Mouse (Mus musculus) embryonic facial prominence, embryonic 15.5 days (tissue): ENCODE data around the gene Magi1. TPM values are rescaled to one million over a fixed set of nuclear protein-coding genes. Genes with fewer than 3 reads are reported as not detected.

Experiments
- ATAC-seq: fragments of 200-750 bp; cut with Nextera tagmentation; 2 replicates; pipeline ENCODE4 v1.8.0; 2017; ENCODE audit warnings: low read depth, moderate TSS enrichment; ENCODE audit not compliant: insufficient number of reproducible peaks, low FRiP score, low TSS enrichment
- H3K27ac ChIP-seq: fragments of 300-500 bp; sonication (generic); replicated peaks from 2 replicates; pipeline ENCODE4 v1.5.1; 2015; ENCODE audit warnings: mild to moderate bottlenecking, inconsistent platforms
- H3K27me3 ChIP-seq: fragments of 300-500 bp; sonication (generic); 2 replicates; pipeline ENCODE4 v1.6.1; 2015; ENCODE audit warnings: inconsistent platforms
- H3K36me3 ChIP-seq: fragments of 300-500 bp; sonication (generic); 2 replicates; pipeline ENCODE4 v1.6.1; 2015; ENCODE audit warnings: mild to moderate bottlenecking, inconsistent platforms
- H3K4me1 ChIP-seq: fragments of 300-500 bp; sonication (generic); 2 replicates; pipeline ENCODE4 v1.6.1; 2015; ENCODE audit warnings: inconsistent platforms
- H3K4me2 ChIP-seq: fragments of 300-500 bp; sonication (generic); replicated peaks from 2 replicates; pipeline ENCODE4 v1.6.1; 2015; ENCODE audit warnings: mild to moderate bottlenecking, inconsistent platforms
- H3K4me3 ChIP-seq: fragments of 300-500 bp; sonication (generic); replicated peaks from 2 replicates; pipeline ENCODE4 v1.5.1; 2015; ENCODE audit warnings: mild to moderate bottlenecking, inconsistent platforms
- H3K9ac ChIP-seq: fragments of 300-500 bp; sonication (generic); 2 replicates; pipeline ENCODE4 v1.6.1; 2015; ENCODE audit warnings: inconsistent platforms
- H3K9me3 ChIP-seq: fragments of 300-500 bp; sonication (generic); replicated peaks from 2 replicates; pipeline ENCODE4 v1.6.1; 2016; ENCODE audit warnings: inconsistent platforms
- WGBS: fragments of 180-500 bp; shearing (Covaris S2); methylation state at CpG from one replicate; pipeline ENCODE4 v1.1.7; 2015; 5-methylcytosine and 5-hydroxymethylcytosine counted together
- polyA plus RNA-seq: library from polyadenylated mRNA; unstranded; fragments of >200 nt; fragmentation: Nextera tagmentation; extraction: Ambion mirVana; gene quantifications from 2 replicates; pipeline ENCODE4 v1.2.1, GENCODE M21; 2015

Magi1 gene
- polyA plus RNA-seq, 1 experiment from 2014 or later = 8.3 TPM

DNA sequence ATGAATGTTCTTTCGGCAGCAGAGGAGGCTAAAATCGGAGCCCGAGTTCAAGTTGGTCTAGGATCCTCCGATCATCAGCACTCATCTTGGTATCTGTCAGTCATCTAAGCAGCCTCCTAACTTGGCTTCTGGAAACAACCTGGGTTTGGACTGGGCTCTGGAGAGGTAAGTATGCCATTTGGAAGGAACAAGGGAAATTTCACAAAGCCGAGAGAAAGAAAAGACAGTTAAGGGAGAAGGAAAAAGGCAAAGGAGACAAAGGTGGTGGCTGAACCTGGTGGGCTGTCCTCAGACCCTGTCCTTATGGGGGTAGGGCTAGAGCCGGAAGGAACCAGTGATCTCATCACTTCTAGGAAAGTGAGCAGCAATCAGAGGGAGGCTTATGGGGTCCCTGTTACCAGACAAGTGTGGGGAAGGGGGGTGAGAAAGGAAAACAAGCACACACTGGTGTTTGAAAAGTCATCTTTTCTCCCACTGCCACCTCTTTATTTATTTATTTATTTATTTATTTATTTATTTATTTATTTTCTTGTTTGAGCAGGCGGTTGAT, 565.8 kb downstream of the Magi1 start:
- peaks cover 16% of the 10 kb centered on the region for H3K4me1 ChIP-seq
- H3K27ac ChIP-seq = no peak overlapping the region
- ATAC-seq = no peak
- H3K4me2 ChIP-seq = no peak overlapping the region
- H3K9ac ChIP-seq = no peak overlapping the region
- WGBS = 42% methylated on average over 7 of the region's 7 CpGs
- no peaks in the 10 kb centered on the region for H3K9me3 ChIP-seq
- H3K4me3 ChIP-seq = no peak overlapping the region
- no peaks in the 10 kb centered on the region for H3K36me3 ChIP-seq
- H3K27me3 ChIP-seq = peaks cover 7% of the 10 kb centered on the region; the same call in 1 of the 2 replicates

DNA sequence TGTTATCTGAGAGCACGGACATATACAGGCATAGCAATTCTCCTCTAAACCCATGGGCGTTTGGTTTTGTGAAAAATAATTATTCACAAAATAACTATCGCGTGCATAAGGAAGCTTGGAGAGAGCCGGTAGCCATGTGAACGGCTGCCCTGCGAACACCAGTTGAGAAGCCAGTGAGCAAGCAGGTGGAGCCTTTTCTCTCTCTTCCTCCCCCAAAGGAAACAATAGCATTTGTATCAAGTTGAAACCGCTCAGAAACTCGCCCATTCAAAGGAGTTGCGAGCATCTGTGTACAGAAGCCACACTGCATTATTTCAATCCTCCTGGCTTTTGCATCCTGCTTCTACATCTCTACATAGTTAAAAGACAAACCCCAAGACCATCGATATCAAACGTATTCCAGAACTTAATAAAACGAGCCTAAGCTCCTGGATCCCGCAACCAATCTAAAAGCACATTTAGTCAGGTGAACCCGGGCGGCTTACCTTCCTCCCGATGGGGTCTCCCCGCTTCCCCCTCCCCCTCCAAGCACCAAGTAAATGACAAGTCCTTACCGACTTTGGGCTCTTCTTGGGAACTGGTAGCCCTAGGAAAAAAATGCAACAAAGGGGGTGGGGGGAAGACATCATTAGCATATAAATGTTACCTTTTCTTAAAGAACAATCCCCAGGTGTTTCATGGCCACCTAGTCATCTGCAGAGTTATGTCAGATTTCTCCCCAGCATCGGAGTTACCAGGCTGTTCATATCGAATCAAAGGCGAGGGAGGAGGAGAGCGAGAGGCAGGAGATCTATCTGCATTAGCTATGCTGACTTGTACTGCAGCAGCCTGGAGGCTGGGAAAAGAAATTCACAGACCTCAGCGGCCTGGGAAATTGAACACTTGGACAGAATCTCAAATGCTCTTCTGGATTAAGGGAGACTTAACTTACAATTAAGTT, 566.8 kb downstream of the Magi1 start:
- Histone ChIP-seq H3K9me3 (no peaks in the 10 kb centered on the region), H3K36me3 (no peaks in the 10 kb centered on the region), H3K4me2 (peak overlapping the region; percentile 38), H3K9ac (no peak overlapping the region), H3K4me3 (peak overlapping the region; percentile 14; the same call in 1 of the 2 replicates), H3K4me1 (peaks cover 16% of the 10 kb centered on the region), H3K27me3 (peaks cover 7% of the 10 kb centered on the region; the same call in 1 of the 2 replicates), H3K27ac (no peak overlapping the region)
- WGBS = 13% methylated on average over 24 of the region's 24 CpGs
- no peak for ATAC-seq

DNA sequence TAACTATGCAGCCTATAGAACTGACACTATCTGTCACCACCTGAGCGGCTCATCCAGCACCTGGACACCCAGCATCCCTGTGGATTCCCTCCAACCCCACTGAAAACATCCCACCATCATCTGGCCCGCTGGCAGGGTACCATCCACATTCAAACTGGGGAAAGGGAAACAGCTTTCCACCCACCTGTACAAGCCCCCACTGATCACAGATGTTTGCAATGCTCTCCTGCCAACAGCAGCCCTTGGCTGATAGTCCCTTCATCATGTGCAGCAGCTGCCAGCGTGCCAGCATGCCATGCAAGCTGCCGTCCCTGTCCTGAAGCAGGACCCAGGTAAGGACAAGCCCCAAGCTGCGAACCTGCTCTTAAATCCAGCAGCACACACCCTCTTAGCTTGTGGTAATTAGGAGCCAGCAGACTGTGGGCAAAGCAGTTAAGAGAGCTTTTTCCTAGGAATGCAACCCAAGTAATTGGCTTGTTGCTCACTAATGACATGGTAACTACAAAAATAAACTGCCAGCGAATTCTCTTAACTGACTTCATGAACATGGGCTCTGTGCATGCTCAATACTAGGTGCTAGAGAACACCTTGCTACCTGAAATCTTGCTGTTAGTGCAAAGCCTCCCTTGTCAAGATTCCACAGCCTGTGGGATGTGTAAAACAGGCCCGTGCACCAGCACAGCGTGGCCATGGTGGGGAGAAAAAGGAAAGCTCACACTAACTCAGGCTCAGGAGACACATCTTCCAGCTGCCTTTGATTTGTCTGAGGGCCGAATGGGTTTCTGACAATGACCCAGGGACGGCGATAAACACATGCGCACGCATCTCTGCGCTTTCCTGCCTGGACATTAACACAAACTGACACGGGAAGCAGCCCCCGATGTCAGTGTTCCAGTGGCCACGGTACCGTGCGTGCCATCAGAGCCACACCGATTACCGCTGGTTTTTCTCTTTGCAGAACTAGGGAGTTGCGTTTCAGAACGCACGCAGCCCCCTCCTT, 568.2 kb downstream of the Magi1 start:
- no peaks in the 10 kb centered on the region for H3K9me3 ChIP-seq
- no peaks in the 10 kb centered on the region for H3K36me3 ChIP-seq
- 35% methylated on average over 24 of the region's 24 CpGs for WGBS
- H3K4me3 ChIP-seq = peak overlapping the region; percentile 6; the same call in 1 of the 2 replicates
- ATAC-seq = no peak
- H3K27ac ChIP-seq = no peak overlapping the region
- H3K9ac ChIP-seq = no peak overlapping the region
- peaks cover 16% of the 10 kb centered on the region for H3K4me1 ChIP-seq
- peaks cover 7% of the 10 kb centered on the region; the same call in 1 of the 2 replicates for H3K27me3 ChIP-seq
- peak overlapping the region; percentile 38 for H3K4me2 ChIP-seq

DNA sequence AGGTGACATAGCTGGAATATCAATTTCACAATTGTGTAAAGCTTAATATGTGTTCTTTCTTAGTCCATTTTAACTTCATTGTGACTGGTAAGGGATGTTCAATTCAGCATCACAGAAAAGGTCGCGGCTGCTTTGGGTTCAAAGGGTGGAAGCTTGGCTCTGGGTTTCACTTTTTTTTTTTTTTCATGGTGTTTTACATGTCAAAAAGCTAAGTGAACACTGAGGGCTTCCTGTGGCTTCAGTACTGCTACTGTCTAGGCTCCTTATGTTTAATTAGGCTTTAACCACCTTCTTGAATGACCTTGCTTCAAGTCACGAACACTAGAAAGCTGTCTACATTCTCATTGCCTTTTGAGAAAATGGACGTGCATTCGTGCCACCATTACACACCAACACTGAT, 579.4 kb downstream of the Magi1 start:
- no peaks in the 10 kb centered on the region for H3K36me3 ChIP-seq
- no peak for ATAC-seq
- H3K9ac ChIP-seq = no peak overlapping the region
- no peaks in the 10 kb centered on the region for H3K9me3 ChIP-seq
- no peaks in the 10 kb centered on the region for H3K27me3 ChIP-seq
- H3K27ac ChIP-seq = no peak overlapping the region
- H3K4me1 ChIP-seq = no peaks in the 10 kb centered on the region
- no peak overlapping the region for H3K4me2 ChIP-seq
- WGBS = 77% methylated on average over 5 of the region's 5 CpGs
- H3K4me3 ChIP-seq = no peak overlapping the region

DNA sequence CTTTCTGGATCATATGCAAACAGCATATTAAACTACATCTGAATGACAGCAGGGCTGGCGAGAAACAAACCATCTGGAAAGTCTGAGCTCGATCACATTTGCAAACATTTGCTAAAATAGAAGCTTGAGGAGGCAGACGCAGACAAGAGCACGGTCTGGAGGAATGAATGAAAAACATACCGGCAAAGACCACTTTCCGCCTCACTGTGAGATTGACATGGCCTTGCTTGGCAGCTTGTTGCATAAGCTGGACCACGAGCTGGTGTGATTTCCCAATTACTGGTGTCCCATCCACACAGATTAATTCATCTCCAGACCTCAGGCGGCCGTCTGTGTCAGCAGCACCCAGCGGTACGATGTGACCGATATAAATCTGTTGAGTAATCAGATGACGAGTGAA, 584.3 kb downstream of the Magi1 start:
- Histone ChIP-seq H3K36me3 (peaks cover 12% of the 10 kb centered on the region; the same call in 1 of the 2 replicates), H3K4me3 (no peak overlapping the region), H3K4me1 (no peaks in the 10 kb centered on the region), H3K9ac (no peak overlapping the region), H3K27ac (no peak overlapping the region), H3K4me2 (no peak overlapping the region), H3K27me3 (no peaks in the 10 kb centered on the region), H3K9me3 (no peaks in the 10 kb centered on the region)
- no peak for ATAC-seq
- WGBS = 67% methylated on average over 13 of the region's 13 CpGs

DNA sequence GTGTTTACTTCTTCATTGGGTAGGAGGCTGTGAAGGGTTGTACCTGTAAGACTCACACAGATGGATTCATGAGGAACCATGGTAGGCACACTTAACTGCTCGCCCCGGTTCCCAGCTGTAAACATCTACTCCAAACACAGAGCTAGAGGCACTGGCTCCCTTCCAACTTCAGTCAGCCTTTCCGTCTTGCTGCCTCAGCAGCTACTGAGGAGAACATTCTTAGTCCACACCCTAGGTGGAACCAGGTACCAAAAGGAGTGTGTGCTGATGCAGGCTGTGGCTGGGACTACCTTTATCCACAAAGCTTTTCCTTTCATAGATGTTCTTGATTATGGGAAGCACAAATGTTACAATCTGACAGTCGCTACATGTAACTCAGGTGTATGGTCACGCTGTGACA, 585.8 kb downstream of the Magi1 start:
- no peaks in the 10 kb centered on the region for H3K27me3 ChIP-seq
- no peaks in the 10 kb centered on the region for H3K9me3 ChIP-seq
- WGBS = 59% methylated on average over 5 of the region's 5 CpGs
- no peak overlapping the region for H3K4me3 ChIP-seq
- H3K36me3 ChIP-seq = peaks cover 13% of the 10 kb centered on the region; the same call in 1 of the 2 replicates
- no peaks in the 10 kb centered on the region for H3K4me1 ChIP-seq
- H3K4me2 ChIP-seq = no peak overlapping the region
- no peak for ATAC-seq
- H3K9ac ChIP-seq = no peak overlapping the region
- no peak overlapping the region for H3K27ac ChIP-seq

DNA sequence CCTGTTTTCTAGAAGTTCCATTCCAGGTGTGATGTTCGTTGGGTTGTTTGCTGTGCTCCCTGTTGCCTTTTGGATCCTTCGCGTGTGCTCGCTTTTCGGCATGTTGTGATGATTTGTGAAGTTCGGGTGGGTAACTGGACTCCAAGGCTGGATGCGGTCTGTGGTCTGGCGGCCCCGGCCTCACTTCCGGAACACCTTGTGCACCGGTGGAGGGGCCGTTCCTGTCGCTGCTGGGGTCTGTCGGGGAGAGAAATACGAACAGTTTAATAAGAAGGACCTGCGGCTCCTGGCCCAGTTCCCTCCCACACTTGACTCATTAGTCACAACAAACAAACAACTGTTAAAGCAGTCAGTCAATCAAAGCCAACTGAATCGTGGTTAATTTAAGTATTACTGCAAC, 605.0 kb downstream of the Magi1 start:
- H3K36me3 ChIP-seq = peaks cover 9% of the 10 kb centered on the region; the same call in 1 of the 2 replicates

DNA sequence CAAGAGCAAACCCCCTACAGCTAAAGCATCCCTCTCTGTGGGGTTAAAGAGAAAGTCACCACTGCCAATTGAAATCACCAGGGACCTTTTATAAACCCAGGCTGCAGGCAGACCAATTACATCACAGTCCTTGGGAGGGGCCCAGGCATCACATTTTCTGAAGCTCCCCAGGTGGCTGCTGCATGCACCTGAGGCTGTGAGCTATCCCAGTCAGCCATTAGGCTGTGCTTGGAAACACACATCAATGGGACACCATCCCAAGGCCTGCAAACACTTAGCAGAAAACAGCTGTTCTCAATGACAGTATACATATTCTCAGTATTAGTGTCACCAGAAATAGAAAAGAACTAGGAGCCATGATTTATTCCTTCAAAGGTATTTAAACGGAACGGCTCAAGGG, 617.0 kb downstream of the Magi1 start:
- Histone ChIP-seq H3K4me2 (no peak overlapping the region), H3K4me3 (no peak overlapping the region), H3K27ac (peak overlapping the region; percentile 55), H3K9ac (no peak overlapping the region), H3K36me3 (no peaks in the 10 kb centered on the region), H3K27me3 (no peaks in the 10 kb centered on the region), H3K4me1 (peaks cover 12% of the 10 kb centered on the region), H3K9me3 (no peaks in the 10 kb centered on the region)
- peak; percentile 70 for ATAC-seq
- 23% methylated on average over 2 of the region's 2 CpGs for WGBS

More for the DNA sequence above, 605.0 kb downstream of the Magi1 start:
- ATAC-seq = no peak
- no peaks in the 10 kb centered on the region for H3K27me3 ChIP-seq
- H3K9ac ChIP-seq = no peak overlapping the region
- H3K4me3 ChIP-seq = no peak overlapping the region
- H3K4me1 ChIP-seq = no peaks in the 10 kb centered on the region
- WGBS = 76% methylated on average over 17 of the region's 17 CpGs
- no peaks in the 10 kb centered on the region for H3K9me3 ChIP-seq
- no peak overlapping the region for H3K27ac ChIP-seq
- H3K4me2 ChIP-seq = no peak overlapping the region

DNA sequence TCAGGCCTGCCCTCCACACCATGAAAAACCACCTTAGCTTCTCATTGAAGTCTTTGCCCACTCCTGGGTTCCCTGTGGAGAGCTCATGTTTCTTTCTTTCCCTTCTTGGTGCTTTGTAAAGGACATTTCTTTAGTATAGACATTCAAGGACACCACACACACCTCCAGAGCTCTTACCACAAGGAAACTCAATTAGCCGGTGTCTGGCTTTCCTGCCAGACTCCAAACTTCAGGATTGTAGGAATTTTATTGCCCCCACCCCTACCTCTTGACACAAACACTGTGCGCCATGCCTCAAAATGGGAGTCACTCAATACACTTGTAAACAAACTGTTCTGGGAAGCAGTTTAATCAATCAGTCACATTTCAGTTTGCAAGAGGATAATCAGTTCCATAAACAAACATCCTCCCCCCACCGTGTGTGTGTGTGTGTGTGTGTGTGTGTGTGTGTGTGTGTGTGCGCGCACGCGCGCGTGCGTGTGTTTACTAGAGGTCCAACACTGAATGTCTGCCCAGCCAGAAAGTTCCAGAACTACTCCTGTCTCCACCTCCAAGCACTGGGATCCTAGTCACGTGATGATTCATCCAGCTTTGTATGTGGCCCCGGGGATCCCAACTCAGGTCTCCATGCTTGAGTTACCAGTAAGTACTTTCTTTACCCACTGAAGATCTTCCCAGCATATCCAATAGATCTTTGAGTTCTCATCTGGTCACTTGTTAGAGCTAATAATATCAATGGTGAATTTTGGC, 618.5 kb downstream of the Magi1 start:
- no peak overlapping the region for H3K9ac ChIP-seq
- H3K4me2 ChIP-seq = no peak overlapping the region
- ATAC-seq = no peak
- no peaks in the 10 kb centered on the region for H3K36me3 ChIP-seq
- H3K27me3 ChIP-seq = no peaks in the 10 kb centered on the region
- H3K27ac ChIP-seq = no peak overlapping the region
- H3K4me1 ChIP-seq = peaks cover 12% of the 10 kb centered on the region
- H3K4me3 ChIP-seq = no peak overlapping the region
- WGBS = 76% methylated on average over 12 of the region's 12 CpGs
- H3K9me3 ChIP-seq = no peaks in the 10 kb centered on the region

DNA sequence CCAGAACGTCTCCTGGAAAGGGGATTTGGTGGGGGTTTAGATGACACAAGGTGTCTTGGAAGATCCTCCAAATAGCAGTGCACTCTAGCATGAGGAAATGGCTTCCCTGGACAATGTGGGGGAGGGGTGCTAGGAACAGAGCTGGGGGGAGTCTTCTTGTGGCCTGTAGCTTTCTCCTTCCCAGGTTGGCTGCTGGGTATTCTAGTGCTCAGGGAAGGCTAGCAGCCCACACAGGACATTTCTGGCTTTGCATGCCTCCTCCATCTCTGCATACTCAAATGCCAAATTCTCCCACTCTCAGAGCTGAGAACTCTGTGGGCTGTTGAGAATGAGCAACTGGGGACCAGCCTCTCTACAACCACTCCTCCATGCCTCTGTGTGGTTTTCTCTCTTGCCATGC, 622.6 kb downstream of the Magi1 start:
- Histone ChIP-seq H3K4me2 (no peak overlapping the region), H3K4me3 (no peak overlapping the region), H3K36me3 (no peaks in the 10 kb centered on the region), H3K27ac (no peak overlapping the region), H3K9ac (no peak overlapping the region), H3K4me1 (0 out of 2 replicates have a peak, but pooled peaks cover 7% of the 10 kb centered on the region), H3K27me3 (no peaks in the 10 kb centered on the region), H3K9me3 (no peaks in the 10 kb centered on the region)
- no peak for ATAC-seq
- WGBS = 67% methylated on average over 1 of the region's 1 CpGs
